Mouse (Mus musculus) ES-E14 (cell line): ENCODE measurements around the gene Rsph6a.

ENCODE experiments used
- HCFC1 ChIP-seq: IDR thresholded peaks from 2 replicates; pipeline ENCODE4 v1.6.1; 2012; ENCODE audit warnings: low read length, inconsistent platforms, borderline replicate concordance; ENCODE audit not compliant: insufficient read depth
- ZNF384 ChIP-seq: IDR thresholded peaks from 2 replicates; pipeline ENCODE4 v1.6.1; 2012; ENCODE audit warnings: low read depth, low read length, inconsistent platforms

- TF ChIP-seq ZNF384 = no peak
- TF ChIP-seq HCFC1 = no peak
These were observed 27.7 kb downstream of the Rsph6a start for GRCm38 (mm10) chr7:19082171-19082570.
